Mouse (Mus musculus) embryonic fibroblast, embryonic 13.5 days (primary cell): Measurements from ENCODE around the gene Slc9a8. TPM values are rescaled to one million over a fixed set of nuclear protein-coding genes. Genes with fewer than 3 reads are reported as not detected.

ENCODE experiments used
- H3K27ac ChIP-seq: 2 replicates; pipeline ENCODE4 v1.5.1; 2012; ENCODE audit warnings: low read length, control low read depth, inconsistent platforms; ENCODE audit not compliant: insufficient read depth
- H3K4me1 ChIP-seq: 2 replicates; pipeline ENCODE4 v1.6.1; 2011; ENCODE audit warnings: low read length; ENCODE audit not compliant: control insufficient read depth, insufficient read depth
- H3K4me3 ChIP-seq: 2 replicates; pipeline ENCODE4 v1.5.1; 2011; ENCODE audit warnings: mild to moderate bottlenecking, control low read depth, low read length; ENCODE audit not compliant: insufficient read depth
- CTCF ChIP-seq: IDR thresholded peaks from 2 replicates; pipeline ENCODE4 v1.5.1; 2011; ENCODE audit warnings: mild to moderate bottlenecking, control low read depth, low read length, moderate library complexity, borderline replicate concordance; ENCODE audit not compliant: insufficient read depth
- POLR2A ChIP-seq: IDR thresholded peaks from 2 replicates; pipeline ENCODE4 v1.6.1; 2011; ENCODE audit warnings: low read depth, mild to moderate bottlenecking, control low read depth, low read length, moderate library complexity
- polyA plus RNA-seq: library from polyadenylated mRNA; stranded (reverse); fragments of >200 nt; gene quantifications from 2 replicates; pipeline ENCODE4 v1.2.4, GENCODE M21; 2011; ENCODE audit warnings: low read depth; ENCODE audit not compliant: missing spikeins, insufficient read length

The Slc9a8 gene
- polyA plus RNA-seq, 1 experiment, result 38.0 TPM

DNA sequence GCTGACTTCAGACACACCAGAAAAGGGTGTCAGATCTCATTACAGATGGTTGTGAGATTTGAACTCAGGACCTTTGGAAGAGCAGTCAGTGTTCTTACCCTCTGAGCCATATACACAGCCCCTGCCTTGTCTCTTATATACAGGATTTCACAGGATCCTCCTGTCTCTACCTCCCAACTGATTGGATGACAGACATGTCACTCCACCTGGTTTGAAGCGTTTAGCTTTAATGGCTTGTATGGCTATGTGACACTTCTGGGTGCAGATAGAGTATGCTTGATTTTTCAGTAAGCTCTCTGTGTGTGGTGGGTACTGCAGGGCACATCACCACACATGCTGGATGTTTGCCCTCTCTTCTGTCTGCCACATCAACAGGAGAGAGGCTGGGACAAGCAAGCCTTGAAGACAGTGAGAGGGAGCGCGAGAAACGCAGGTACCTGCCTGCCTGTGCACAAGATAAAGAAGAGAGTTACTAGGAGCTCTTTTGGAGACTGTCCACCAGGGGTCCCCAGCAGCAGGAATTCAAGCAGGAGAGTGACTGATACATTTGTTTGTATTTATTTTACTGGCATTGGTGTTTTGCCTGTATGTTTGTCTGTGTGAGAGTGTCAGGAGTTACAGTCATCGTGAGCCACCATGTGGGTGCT is 98.2 kb downstream of the Slc9a8 start:
- Histone ChIP-seq H3K4me3 (no peak overlapping the region), H3K4me1 (no peaks in the 10 kb centered on the region), H3K27ac (no peak overlapping the region)
- TF ChIP-seq POLR2A (no peak), CTCF (no peak)

Other genes with a start within 250 kb of the Slc9a8 start
- 0.42 and 0.65 TPM in 2 replicates for gene Kcnb1, start 231.6 kb upstream of the Slc9a8 start, polyA plus RNA-seq
- 21.0 TPM in 2 replicates for gene Ptgis, start 181.1 kb upstream of the Slc9a8 start, polyA plus RNA-seq
- 28.3 and 51.3 TPM in 2 replicates for gene B4galt5, start 72.5 kb upstream of the Slc9a8 start, polyA plus RNA-seq
- 39.2 and 44.9 TPM in 2 replicates for gene Rnf114, start 70.9 kb downstream of the Slc9a8 start, polyA plus RNA-seq
- gene Spata2, start 71.2 kb downstream of the Slc9a8 start, polyA plus RNA-seq, result 14.7 and 17.5 TPM in 2 replicates
- 73.0 and 82.3 TPM in 2 replicates for gene Snai1, start 116.5 kb downstream of the Slc9a8 start, polyA plus RNA-seq
- 227 and 265 TPM in 2 replicates for gene Ube2v1, start 210.4 kb downstream of the Slc9a8 start, polyA plus RNA-seq
- 6.0 and 17.3 TPM in 2 replicates for gene Gm20431, start 239.8 kb downstream of the Slc9a8 start, polyA plus RNA-seq